Mouse (Mus musculus) liver, postnatal 0 days (tissue): ENCODE data around the gene Gm35549.

ENCODE experiments used
- CTCF ChIP-seq: sonication (generic); IDR thresholded peaks from 2 replicates; pipeline ENCODE4 v1.5.1; 2016; ENCODE audit warnings: antibody characterized with exemption, low read depth
- EP300 ChIP-seq: IDR thresholded peaks from 2 replicates; pipeline ENCODE4 v1.6.1; 2016; ENCODE audit warnings: antibody characterized with exemption, low read depth, mild to moderate bottlenecking

DNA sequence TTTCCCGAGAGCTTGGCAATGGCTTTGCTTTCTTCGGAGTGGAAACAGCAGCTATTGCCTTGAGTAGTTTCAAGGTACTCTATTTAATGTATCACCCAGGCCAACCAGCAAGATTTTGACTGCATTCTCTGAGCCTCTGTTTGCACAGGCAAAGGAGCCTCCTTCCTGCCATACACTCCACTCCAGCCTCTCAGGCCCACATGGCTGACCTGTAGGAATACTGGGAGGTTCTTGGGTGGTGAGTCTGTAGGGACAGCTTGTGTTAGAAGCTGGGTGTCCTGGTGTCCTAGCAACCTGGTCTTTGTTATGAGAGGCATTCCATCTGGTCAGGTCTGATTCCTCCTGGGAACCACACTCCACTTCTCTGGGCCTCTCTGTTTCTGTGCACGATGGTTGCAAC, at the start of gene Gm35549:
- TF ChIP-seq CTCF (no peak), EP300 (no peak)
